Mouse (Mus musculus) testis, adult 2 months (tissue): Measurements from ENCODE around the gene Gnl2.

Source experiments
- CTCF ChIP-seq: fragments of 200-500 bp; IDR thresholded peaks from 2 replicates; pipeline ENCODE4 v1.5.1; 2012; ENCODE audit warnings: low read depth, mild to moderate bottlenecking, inconsistent platforms, low read length, moderate library complexity; ENCODE audit not compliant: control insufficient read depth, insufficient read depth, insufficient replicate concordance
- POLR2A ChIP-seq: fragments of 200-500 bp; IDR thresholded peaks from 2 replicates; pipeline ENCODE4 v1.6.1; 2012; ENCODE audit warnings: low read depth, mild to moderate bottlenecking, inconsistent platforms, low read length, moderate library complexity; ENCODE audit not compliant: control insufficient read depth

DNA sequence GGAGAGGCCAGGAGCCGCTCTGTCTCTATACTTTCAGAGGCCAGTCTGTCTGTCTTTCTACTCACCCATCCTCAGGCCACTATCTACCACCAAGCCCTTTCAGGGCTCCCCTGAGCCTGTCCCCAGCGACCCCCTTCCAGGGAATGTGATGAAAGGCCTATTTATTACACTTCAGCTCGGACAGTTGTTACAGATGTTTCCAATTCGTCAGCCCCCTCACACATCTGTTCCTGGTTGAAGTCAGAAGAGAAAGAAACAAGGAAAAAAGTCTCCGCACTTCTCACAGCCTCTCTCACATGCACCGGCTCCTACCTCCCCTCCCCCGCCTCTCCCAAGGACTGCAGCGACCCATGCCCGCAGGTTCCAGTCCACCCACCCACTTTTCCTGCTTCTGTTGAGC, 44.1 kb upstream of the Gnl2 start:
- TF ChIP-seq POLR2A (no peak), CTCF (no peak)
